Mouse (Mus musculus): ENCODE measurements around the gene Gas2l1. TPM values are rescaled to one million over a fixed set of nuclear protein-coding genes. Genes with fewer than 3 reads are reported as not detected.

Gas2l1 gene
- total RNA-seq, 2 experiments from 2014 or later, result 17.5 to 18.7 TPM

- intact Hi-C loops (cut with DNase I), result no loop called here
- DNase-seq, result no peak
These were observed 3.2 kb upstream of the Gas2l1 start for GRCm38 (mm10) chr11:5068126-5068971.

DNA sequence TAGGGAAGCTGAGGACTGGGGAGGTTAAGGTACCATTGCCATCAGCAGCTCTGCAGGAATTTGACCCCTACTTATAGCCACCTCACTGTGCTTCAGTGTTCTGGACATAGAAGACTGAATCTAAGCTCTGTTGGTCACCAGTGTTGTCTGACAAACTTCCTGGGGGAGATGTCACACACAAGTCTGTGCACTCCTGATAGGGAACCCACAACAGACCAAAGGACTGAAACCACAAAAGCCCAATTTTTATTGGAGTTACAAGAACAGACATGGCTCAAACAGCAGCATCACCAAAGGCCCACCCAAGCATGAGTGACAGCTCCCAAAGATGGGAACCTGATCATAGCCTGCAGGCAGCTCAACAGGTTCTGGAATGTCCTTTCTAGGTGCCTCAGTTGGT, 1.9 kb upstream of the Gas2l1 start:
- intact Hi-C loops (cut with DNase I), result no loop called here
- DNase-seq, result no peak

DNA sequence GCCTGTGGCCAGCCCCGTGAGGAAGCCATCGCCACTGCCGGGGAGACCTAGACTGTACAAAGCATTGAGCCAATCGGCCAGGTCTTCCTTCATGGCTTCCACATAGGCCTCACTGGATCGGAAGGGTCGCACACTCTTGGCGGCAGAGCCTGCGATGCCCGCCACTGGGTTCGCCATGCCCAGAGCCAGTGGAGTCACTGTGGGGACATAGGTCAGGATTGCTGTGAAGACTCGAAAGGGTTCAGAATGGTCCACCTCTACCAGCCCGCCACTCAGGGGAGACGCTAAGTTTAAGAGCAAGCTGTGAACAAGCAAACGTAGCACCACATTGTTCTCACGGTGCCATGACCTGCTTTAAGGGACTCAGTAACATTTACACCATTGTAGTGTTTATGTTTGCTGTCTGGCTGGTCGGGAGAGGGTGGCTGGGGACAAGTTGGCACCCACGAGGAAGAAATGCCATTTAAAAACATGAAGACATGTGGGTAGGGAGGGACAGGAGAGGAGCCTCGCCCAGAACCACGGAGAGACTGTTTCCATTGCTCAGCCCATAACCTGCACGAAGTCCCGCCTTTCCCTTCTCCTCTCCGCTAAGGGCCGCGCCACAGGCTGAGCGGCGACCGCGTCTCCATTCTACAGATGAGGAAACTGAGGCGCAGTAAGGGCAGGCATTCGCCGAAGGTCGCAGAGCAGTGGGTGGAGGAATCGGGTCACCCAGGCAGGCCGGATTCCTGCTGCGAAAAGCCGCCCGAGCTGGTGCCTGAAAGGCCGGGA, 658 bp downstream of the Gas2l1 start:
- peak; percentile 15 to 39 for DNase-seq
- intact Hi-C loops (cut with DNase I), result loop anchor here (2.0 kb wide), 1 partner anchor 34 kb away; the partner anchor contains the start of genes Ewsr1 and Rhbdd3

- DNase-seq, result no peak
- intact Hi-C loops (cut with DNase I), result loop anchor here (2.0 kb wide), 1 partner anchor 35 kb away; the partner anchor contains the start of genes Ewsr1 and Rhbdd3
These were observed 1.4 kb downstream of the Gas2l1 start for GRCm38 (mm10) chr11:5063561-5064281.

DNA sequence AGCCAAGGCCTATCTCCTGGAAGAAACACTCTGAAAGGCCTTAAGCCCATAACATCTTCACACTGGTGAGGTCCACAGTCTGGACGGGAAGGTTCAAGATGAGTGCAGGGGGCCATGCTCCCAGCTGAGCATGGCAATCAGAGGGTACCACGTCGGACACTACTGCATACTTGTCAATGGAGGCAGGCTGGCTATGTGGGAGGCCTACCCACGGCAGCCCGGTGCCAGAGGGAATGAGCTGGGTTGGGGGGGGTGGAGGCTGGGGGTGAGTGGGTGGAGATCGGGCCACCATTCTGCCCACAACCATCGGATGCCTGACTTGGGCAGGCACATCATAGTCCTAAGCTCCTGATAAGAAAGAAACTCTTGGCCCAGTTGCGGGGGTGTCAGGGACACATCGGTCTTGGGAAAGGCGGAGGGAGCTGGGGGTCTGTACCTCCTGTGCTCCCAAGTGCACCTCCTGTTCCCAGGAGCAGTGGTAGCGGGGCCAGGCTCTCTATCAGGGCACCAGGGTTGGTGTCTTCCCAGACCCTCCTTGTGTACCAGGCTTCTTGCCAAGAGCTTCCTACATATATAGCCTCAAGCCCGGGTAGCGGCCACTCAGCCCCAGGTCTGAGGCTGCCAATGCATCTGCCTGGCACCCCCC, 2.1 kb downstream of the Gas2l1 start:
- DNase-seq, result no peak
- intact Hi-C loops (cut with DNase I), result no loop called here

GRCm38 (mm10) chr11:5062326-5062725, 2.8 kb downstream of the Gas2l1 start:
- intact Hi-C loops (cut with DNase I), result no loop called here
- DNase-seq, result no peak

GRCm38 (mm10) chr11:5061413-5062139, 3.6 kb downstream of the Gas2l1 start:
- intact Hi-C loops (cut with DNase I), result no loop called here
- peak; percentile 97 to 98 for DNase-seq

- DNase-seq, result no peak
These were observed 4.2 kb downstream of the Gas2l1 start for GRCm38 (mm10) chr11:5060756-5061412.

GRCm38 (mm10) chr11:5059704-5060156, 5.4 kb downstream of the Gas2l1 start:
- intact Hi-C loops (cut with DNase I), result no loop called here
- DNase-seq, result peak; percentile 38 to 40

More at GRCm38 (mm10) chr11:5060756-5061412, 4.2 kb downstream of the Gas2l1 start:
- intact Hi-C loops (cut with DNase I), result no loop called here

GRCm38 (mm10) chr11:5059230-5059629, 5.9 kb downstream of the Gas2l1 start:
- no peak for DNase-seq
- intact Hi-C loops (cut with DNase I), result no loop called here

- intact Hi-C loops (cut with DNase I), result no loop called here
- no peak for DNase-seq
These were observed 6.3 kb downstream of the Gas2l1 start for GRCm38 (mm10) chr11:5058783-5059182.

- peak; percentile 42 to 57 for DNase-seq
- intact Hi-C loops (cut with DNase I), result no loop called here
These were observed 7.1 kb downstream of the Gas2l1 start, which contains the start of gene Rasl10a for GRCm38 (mm10) chr11:5057856-5058641. TSS of gene Rasl10a (plus strand) at chr11:5058128.

GRCm38 (mm10) chr11:5057541-5057855, 7.6 kb downstream of the Gas2l1 start:
- DNase-seq, result peak in 1 of 2 experiments; percentile 39
- intact Hi-C loops (cut with DNase I), result no loop called here

- intact Hi-C loops (cut with DNase I), result no loop called here
- DNase-seq, result no peak
These were observed 8.1 kb downstream of the Gas2l1 start for GRCm38 (mm10) chr11:5057064-5057463.

DNA sequence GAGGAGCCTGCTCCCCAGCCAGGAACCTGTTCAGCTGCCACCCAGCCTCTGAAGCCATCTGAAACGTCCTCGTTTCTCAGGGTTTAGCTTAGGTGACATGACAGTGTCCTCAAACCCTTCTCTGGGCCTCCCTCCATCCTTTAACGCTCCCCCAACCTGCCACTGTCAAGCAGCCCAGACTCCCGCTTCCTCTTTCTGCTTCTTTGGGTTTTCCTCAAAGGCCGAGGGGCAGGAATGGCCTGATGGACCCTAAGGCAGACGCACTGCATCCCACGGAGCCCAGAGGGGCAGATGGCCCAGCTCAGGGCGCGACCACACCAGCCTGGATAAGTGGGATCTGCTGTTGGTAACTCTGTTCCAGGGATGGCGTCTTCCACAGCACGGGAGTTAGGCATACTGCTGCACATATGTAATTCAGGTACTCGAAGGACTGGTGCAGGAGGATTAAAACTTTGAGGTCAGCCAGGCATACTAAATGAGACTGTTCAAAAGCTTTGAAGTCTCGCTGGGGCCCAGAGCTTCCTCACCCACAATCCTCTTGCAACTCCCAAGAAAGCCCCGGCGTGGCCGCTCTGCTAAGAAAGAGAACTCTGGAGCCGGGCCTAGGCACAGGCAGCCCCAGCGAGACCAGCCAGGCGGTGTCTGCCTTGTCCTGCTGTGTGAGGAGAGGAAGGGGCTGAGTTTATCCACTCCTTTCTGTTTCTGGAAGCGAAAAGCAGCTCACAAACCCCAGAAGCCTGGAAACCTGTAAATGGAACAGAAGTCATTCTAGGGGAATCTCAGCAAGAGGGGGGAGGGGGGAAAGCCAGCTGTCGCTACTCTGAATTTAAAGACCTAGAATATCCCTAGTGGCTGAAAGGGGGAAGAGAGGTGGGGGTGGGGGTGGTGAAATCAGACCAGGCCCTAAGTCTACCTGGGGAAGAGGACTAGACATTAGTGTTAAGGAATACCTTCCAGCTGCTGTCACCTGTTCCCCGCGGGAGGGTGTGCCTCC, 8.9 kb downstream of the Gas2l1 start:
- intact Hi-C loops (cut with DNase I), result no loop called here
- DNase-seq, result no peak

GRCm38 (mm10) chr11:5054874-5055273, 10.3 kb downstream of the Gas2l1 start:
- intact Hi-C loops (cut with DNase I), result no loop called here
- DNase-seq, result no peak

GRCm38 (mm10) chr11:5054151-5054550, 11.0 kb downstream of the Gas2l1 start:
- intact Hi-C loops (cut with DNase I), result no loop called here

More at GRCm38 (mm10) chr11:5054151-5054550, 11.0 kb downstream of the Gas2l1 start:
- no peak for DNase-seq

Data from heart, postnatal 36 days (tissue).